Mouse (Mus musculus) liver, postnatal 0 days (tissue): ENCODE results near the gene Ifit2.
"Not testable (repeated sequence)": the region's sequence is repeated elsewhere in the genome, so short reads cannot be mapped to it uniquely, and the experiment has no call there.

Experiments used
- CTCF ChIP-seq: sonication (generic); IDR thresholded peaks from 2 replicates; pipeline ENCODE4 v1.5.1; 2016; ENCODE audit warnings: antibody characterized with exemption, low read depth
- EP300 ChIP-seq: IDR thresholded peaks from 2 replicates; pipeline ENCODE4 v1.6.1; 2016; ENCODE audit warnings: antibody characterized with exemption, low read depth, mild to moderate bottlenecking

- not testable (repeated sequence) for TF ChIP-seq CTCF, EP300
Measured at GRCm38 (mm10) chr19:34599250-34599649, 48.8 kb downstream of the Ifit2 start.
